8 mouse cellular contexts compared by ENCODE assay signal in the genomic region with DNA sequence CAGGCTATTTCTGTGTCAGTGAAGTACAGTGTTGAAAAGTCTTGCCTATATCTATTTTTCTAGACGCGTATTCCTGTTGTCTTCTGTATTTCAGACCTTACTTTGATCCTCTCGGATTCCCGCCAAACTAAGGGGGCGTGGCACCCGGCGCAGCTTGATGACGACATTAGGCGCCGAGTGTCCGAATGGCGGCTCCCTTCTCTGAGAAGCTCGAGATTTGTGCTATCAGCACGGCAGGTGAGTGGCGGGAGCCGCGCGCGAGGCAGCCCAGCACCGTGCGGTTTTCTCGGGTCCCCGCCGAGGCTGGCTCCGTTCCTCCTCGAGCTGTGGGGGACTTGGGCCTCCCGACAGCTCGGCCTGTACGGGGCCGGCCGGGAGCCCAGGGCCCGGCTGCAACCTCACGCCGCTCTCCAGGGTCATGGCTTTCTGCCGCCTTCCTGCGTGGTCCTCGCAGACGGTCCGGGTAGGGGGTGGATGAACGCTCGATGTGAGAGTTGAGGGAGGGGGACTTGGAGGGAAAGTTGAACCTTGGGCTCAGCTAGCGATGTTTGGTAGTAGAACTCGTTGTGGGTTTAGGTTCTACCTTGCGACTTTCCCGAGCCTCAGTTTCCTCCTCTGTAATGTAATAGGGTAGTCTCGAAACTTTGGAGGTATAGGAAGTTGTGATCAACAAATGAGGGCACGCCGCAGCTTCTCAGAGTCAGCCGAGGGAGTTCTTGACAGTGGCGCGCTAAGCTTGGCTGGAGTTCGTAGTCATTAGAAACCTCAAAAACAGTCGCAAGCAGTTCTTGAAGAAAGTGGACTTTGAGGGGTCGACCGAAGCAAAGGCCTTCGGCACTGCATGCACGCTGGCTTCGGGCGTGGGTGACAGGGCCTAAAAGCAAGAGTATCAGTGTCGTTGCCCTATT. TPM values are rescaled to one million over a fixed set of nuclear protein-coding genes. Genes with fewer than 3 reads are reported as not detected.
DNase-seq lines count a peak whose midpoint lies in the region; ATAC-seq and TF ChIP-seq lines count a peak whose summit lies in the region.

A gene (plus strand): TSS at position 157 of the 908 bp plus-strand sequence.

- peak within 1 kb of the TSS; percentile 73 for H3K9ac ChIP-seq in hindbrain, embryonic 11.5 days (ENCODE audit: low read depth, low read length)
- peak within 1 kb of the TSS; percentile 77 for H3K9ac ChIP-seq in lung, postnatal 0 days (replicated peaks; ENCODE audit: low read depth)

- H3K27me3 ChIP-seq in Patski = no peaks in the 10 kb centered on the region
- H3K27me3 ChIP-seq in hindbrain, embryonic 11.5 days (ENCODE audit: control insufficient read depth, insufficient read depth, low read length) = no peaks in the 10 kb centered on the region
- H3K27me3 ChIP-seq in lung, postnatal 0 days (replicated peaks; ENCODE audit: insufficient read depth, low read length) = no peaks in the 10 kb centered on the region

- TF ChIP-seq EP300 in lung, postnatal 0 days (IDR thresholded peaks at IDR 0.05) = no peak

- no peak for ATAC-seq in Patski
- ATAC-seq in hindbrain, embryonic 11.5 days (ENCODE audit: low FRiP score) = peak; percentile 79
- ATAC-seq in lung, postnatal 0 days = peak; percentile 67

- POLR2A ChIA-PET in Patski (lab: Charles Lee) = interaction anchor here (0.6 kb wide), 1 partner anchor 30 kb away, joined by 3 read pairs; no protein-coding TSS in a partner anchor

- H3K9me3 ChIP-seq in hindbrain, embryonic 11.5 days (ENCODE audit: control insufficient read depth, low read length) = no peaks in the 10 kb centered on the region
- no peaks in the 10 kb centered on the region for H3K9me3 ChIP-seq in lung, postnatal 0 days (ENCODE audit: low read length)

- H3K4me3 ChIP-seq in hindbrain, embryonic 11.5 days (ENCODE audit: low read depth, low read length) = peak within 1 kb of the TSS; percentile 65
- peak within 1 kb of the TSS; percentile 77 for H3K4me3 ChIP-seq in lung, postnatal 0 days (ENCODE audit: low read depth, low read length)

- H3K36me3 ChIP-seq in hindbrain, embryonic 11.5 days (ENCODE audit: control insufficient read depth, insufficient read depth, low read length) = no peaks in the 10 kb centered on the region
- H3K36me3 ChIP-seq in lung, postnatal 0 days (ENCODE audit: insufficient read depth, low read length) = no peaks in the 10 kb centered on the region

- WGBS in hindbrain, embryonic 11.5 days = 3% methylated on average over 60 of the region's 60 CpGs
- 2% methylated on average over 58 of the region's 60 CpGs for WGBS in lung, postnatal 0 days

- H3K27ac ChIP-seq in hindbrain, embryonic 11.5 days (ENCODE audit: low read depth, low read length) = no peak within 1 kb of the TSS
- 0 out of 2 replicates have a peak within 1 kb of the TSS, but pooled peaks have one; percentile 11 for H3K27ac ChIP-seq in lung, postnatal 0 days (ENCODE audit: low read length)

- CTCF ChIA-PET in Patski (lab: Charles Lee) = interaction anchor here (1.2 to 5.0 kb wide), 5 partner anchors 10 to 62 kb away, joined by 3 to 45 read pairs (median 6); no protein-coding TSS in a partner anchor

- H3K4me2 ChIP-seq in hindbrain, embryonic 11.5 days (replicated peaks; ENCODE audit: low read depth, low read length) = peak within 1 kb of the TSS; percentile 68
- H3K4me2 ChIP-seq in lung, postnatal 0 days (replicated peaks; ENCODE audit: low read depth, low read length) = peak within 1 kb of the TSS; percentile 83

- TF ChIP-seq CTCF in Patski (IDR thresholded peaks at IDR 0.05) = no peak
- no peak for TF ChIP-seq CTCF in lung, postnatal 0 days (IDR thresholded peaks at IDR 0.05)

- no peaks in the 10 kb centered on the region; the same call in 1 of the 2 replicates for H3K4me1 ChIP-seq in hindbrain, embryonic 11.5 days (replicated peaks; ENCODE audit: control insufficient read depth, insufficient read depth, low read length)
- no peaks in the 10 kb centered on the region; the same call in 1 of the 2 replicates for H3K4me1 ChIP-seq in lung, postnatal 0 days (ENCODE audit: insufficient read depth, low read depth, low read length)

- no peak for DNase-seq in Patski (ENCODE audit: low read depth, low spot score)
- peak; percentile 96 to 98 for DNase-seq in cerebellum, postnatal 10 days
- DNase-seq in frontal cortex, postnatal 10 days (ENCODE audit: low spot score in 2 of 2) = peak; percentile 77 to 88
- DNase-seq in hindbrain, embryonic 11.5 days (ENCODE audit: low spot score) = peak; percentile 98
- DNase-seq in layer of hippocampus, adult 9-11 months = peak; percentile 76
- peak; percentile 76 for DNase-seq in lung, postnatal 0 days (ENCODE audit: low spot score)
- peak; percentile 96 for DNase-seq in ovary, postnatal 10 days (ENCODE audit: low spot score)
- DNase-seq in thymus, postnatal 10 days (ENCODE audit: low spot score in 2 of 2) = peak; percentile 84 to 89

- in situ Hi-C loops in Patski (cut with MboI; ENCODE audit: low pct_unique_long_range_greater_than_20kb) = loop anchor here (5.0 kb wide), 1 partner anchor 62 kb away; no protein-coding TSS in a partner anchor

RNA-seq across cellular contexts. Expression of the gene that starts here (rescaled TPM):
- 31.3 TPM for polyA plus RNA-seq in Patski (2021)
- polyA plus RNA-seq in hindbrain, embryonic 11.5 days (2014; fragmentation: Nextera tagmentation; extraction: Ambion mirVana) = 39.1 and 40.9 TPM in 2 replicates
- 7.9 and 8.8 TPM in 2 replicates for polyA plus RNA-seq in lung, postnatal 0 days (2015; fragmentation: Nextera tagmentation; extraction: Ambion mirVana)
